Mouse (Mus musculus): ENCODE results near the gene Tmem63a. TPM values are rescaled to one million over a fixed set of nuclear protein-coding genes. Genes with fewer than 3 reads are reported as not detected.

Tmem63a gene
- polyA plus RNA-seq, 1 experiment: 3.6 TPM

DNA sequence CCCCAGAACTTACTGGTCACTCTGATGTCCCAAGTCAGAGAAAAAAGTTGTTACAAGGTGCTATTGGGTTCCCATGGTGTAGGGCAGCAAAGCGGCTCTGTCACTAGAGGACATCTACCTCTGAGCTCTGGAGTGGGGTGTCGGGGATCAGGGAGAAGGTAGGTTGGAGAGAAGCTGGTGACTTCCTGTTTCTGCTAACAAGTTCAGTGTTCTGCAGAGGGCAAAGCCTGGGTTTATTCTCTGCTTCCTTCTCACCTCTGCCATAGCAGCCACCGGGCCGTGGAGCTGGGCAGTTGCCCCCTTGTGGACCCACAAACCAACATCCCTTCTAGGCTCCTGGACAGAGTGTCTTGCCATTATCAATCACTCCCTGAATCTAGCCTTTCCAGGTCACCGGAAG is 29.4 kb upstream of the Tmem63a start:
- Histone ChIP-seq H3K27ac (ENCODE audit: control insufficient read depth, insufficient read depth, low read depth, low read length) (no peak overlapping the region), H3K4me1 (ENCODE audit: control insufficient read depth, insufficient read depth, low read length) (no peaks in the 10 kb centered on the region), H3K27me3 (ENCODE audit: control insufficient read depth, insufficient read depth, low read length) (no peaks in the 10 kb centered on the region), H3K36me3 (ENCODE audit: control insufficient read depth, insufficient read depth, low read length) (no peaks in the 10 kb centered on the region), H3K4me3 (ENCODE audit: control insufficient read depth, low read depth, low read length) (no peak overlapping the region)
- TF ChIP-seq POLR2A (IDR thresholded peaks at IDR 0.05; ENCODE audit: control insufficient read depth, low read depth, low read length) (no peak), CTCF (IDR thresholded peaks at IDR 0.05; ENCODE audit: control insufficient read depth, insufficient read depth, insufficient replicate concordance, low read depth, low read length) (no peak)

DNA sequence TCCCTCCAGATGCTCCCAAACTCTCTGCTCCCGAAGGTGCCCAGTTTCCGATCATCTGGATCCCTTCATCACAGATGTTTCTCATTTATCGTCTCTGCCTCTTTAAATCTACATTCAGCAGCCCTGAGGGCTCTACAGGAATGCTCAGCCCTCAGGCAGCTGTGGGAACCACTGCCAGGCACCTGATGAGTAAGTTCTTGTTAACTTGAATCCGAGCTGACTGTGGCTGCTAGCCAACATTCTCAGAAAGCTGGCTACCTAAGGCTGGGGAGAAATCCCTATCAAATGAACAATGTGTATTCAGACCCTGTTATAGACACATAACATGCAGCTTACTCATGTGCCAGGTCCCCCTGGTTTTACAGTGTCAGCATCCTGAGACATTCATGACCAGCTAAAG is 28.3 kb upstream of the Tmem63a start:
- no peak for TF ChIP-seq CTCF (IDR thresholded peaks at IDR 0.05; ENCODE audit: control insufficient read depth, insufficient read depth, insufficient replicate concordance, low read depth, low read length)
- no peak for TF ChIP-seq POLR2A (IDR thresholded peaks at IDR 0.05; ENCODE audit: control insufficient read depth, low read depth, low read length)
- H3K4me3 ChIP-seq (ENCODE audit: control insufficient read depth, low read depth, low read length): no peak overlapping the region
- no peaks in the 10 kb centered on the region for H3K27me3 ChIP-seq (ENCODE audit: control insufficient read depth, insufficient read depth, low read length)
- H3K27ac ChIP-seq (ENCODE audit: control insufficient read depth, insufficient read depth, low read depth, low read length): no peak overlapping the region
- H3K4me1 ChIP-seq (ENCODE audit: control insufficient read depth, insufficient read depth, low read length): no peaks in the 10 kb centered on the region
- H3K36me3 ChIP-seq (ENCODE audit: control insufficient read depth, insufficient read depth, low read length): no peaks in the 10 kb centered on the region

DNA sequence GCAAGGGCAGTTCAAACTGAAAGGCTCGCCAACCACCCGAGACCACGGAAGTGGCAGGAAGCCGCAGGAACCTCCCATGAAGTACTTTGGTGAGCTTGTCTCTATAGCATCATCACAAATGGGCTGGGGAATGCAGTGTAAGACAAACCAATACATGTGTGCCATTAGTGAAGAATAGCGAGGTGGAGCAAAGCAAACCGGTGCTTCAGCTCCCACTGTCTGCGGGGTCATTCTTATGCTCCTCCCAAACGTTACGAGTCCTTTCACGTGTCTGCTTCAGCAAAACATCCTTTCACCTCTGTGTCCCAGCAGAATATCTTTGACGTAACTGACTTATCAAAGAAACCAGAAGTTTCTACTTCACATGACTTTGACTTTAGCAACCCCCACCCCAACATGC is 25.7 kb upstream of the Tmem63a start:
- H3K4me3 ChIP-seq (ENCODE audit: control insufficient read depth, low read depth, low read length): no peak overlapping the region
- H3K4me1 ChIP-seq (ENCODE audit: control insufficient read depth, insufficient read depth, low read length): no peaks in the 10 kb centered on the region; the same call in 1 of the 2 replicates
- no peaks in the 10 kb centered on the region for H3K27me3 ChIP-seq (ENCODE audit: control insufficient read depth, insufficient read depth, low read length)
- TF ChIP-seq CTCF (IDR thresholded peaks at IDR 0.05; ENCODE audit: control insufficient read depth, insufficient read depth, insufficient replicate concordance, low read depth, low read length): no peak
- no peak for TF ChIP-seq POLR2A (IDR thresholded peaks at IDR 0.05; ENCODE audit: control insufficient read depth, low read depth, low read length)
- H3K36me3 ChIP-seq (ENCODE audit: control insufficient read depth, insufficient read depth, low read length): no peaks in the 10 kb centered on the region
- no peak overlapping the region for H3K27ac ChIP-seq (ENCODE audit: control insufficient read depth, insufficient read depth, low read depth, low read length)

DNA sequence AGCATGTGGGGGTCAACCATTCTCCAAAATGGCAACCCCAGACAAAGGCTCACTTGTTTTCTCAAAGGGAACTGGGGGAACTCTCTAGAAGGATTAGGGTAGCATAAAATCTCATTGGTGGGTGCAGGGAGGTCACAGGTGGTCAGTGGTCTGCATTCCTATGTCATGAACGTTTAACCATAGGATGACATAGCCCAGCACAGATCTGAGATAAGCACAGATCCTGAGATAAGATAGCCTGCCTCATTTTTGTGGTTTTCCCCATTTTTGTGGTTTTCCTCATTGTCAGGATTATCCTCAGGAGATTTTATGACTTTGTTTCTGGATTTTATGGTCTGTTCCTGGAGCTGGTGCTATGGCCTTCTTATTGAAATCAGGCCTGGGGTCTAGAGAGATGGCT is 25.1 kb upstream of the Tmem63a start:
- H3K36me3 ChIP-seq (ENCODE audit: control insufficient read depth, insufficient read depth, low read length): no peaks in the 10 kb centered on the region
- H3K27me3 ChIP-seq (ENCODE audit: control insufficient read depth, insufficient read depth, low read length): no peaks in the 10 kb centered on the region
- H3K4me1 ChIP-seq (ENCODE audit: control insufficient read depth, insufficient read depth, low read length): no peaks in the 10 kb centered on the region; the same call in 1 of the 2 replicates
- H3K27ac ChIP-seq (ENCODE audit: control insufficient read depth, insufficient read depth, low read depth, low read length): no peak overlapping the region
- no peak overlapping the region for H3K4me3 ChIP-seq (ENCODE audit: control insufficient read depth, low read depth, low read length)
- no peak for TF ChIP-seq POLR2A (IDR thresholded peaks at IDR 0.05; ENCODE audit: control insufficient read depth, low read depth, low read length)
- TF ChIP-seq CTCF (IDR thresholded peaks at IDR 0.05; ENCODE audit: control insufficient read depth, insufficient read depth, insufficient replicate concordance, low read depth, low read length): no peak

DNA sequence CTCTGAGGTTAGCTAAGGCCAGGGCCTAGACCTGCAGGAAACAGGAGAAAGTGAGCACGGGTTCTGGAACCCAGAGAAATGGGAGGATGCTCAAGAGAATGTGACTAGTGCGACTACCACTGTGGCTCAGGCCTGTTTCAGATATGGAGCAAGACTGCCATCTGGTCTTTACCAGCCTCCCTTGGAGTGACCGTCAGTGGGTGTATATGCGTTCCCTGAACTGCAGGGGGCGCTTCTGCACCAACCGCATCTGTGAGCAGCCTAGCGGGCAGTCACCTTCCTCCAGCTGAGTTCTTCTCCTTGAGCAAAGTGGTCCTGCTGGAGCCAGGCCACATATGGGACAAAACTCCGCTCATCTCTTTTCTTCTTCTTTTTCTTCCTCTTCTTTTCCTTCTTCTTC is 22.5 kb upstream of the Tmem63a start:
- TF ChIP-seq CTCF (IDR thresholded peaks at IDR 0.05; ENCODE audit: control insufficient read depth, insufficient read depth, insufficient replicate concordance, low read depth, low read length) (peak; percentile 97), POLR2A (IDR thresholded peaks at IDR 0.05; ENCODE audit: control insufficient read depth, low read depth, low read length) (no peak)
- Histone ChIP-seq H3K4me1 (ENCODE audit: control insufficient read depth, insufficient read depth, low read length) (no peaks in the 10 kb centered on the region; the same call in 1 of the 2 replicates), H3K4me3 (ENCODE audit: control insufficient read depth, low read depth, low read length) (no peak overlapping the region), H3K27ac (ENCODE audit: control insufficient read depth, insufficient read depth, low read depth, low read length) (no peak overlapping the region), H3K36me3 (ENCODE audit: control insufficient read depth, insufficient read depth, low read length) (no peaks in the 10 kb centered on the region), H3K27me3 (ENCODE audit: control insufficient read depth, insufficient read depth, low read length) (no peaks in the 10 kb centered on the region)

DNA sequence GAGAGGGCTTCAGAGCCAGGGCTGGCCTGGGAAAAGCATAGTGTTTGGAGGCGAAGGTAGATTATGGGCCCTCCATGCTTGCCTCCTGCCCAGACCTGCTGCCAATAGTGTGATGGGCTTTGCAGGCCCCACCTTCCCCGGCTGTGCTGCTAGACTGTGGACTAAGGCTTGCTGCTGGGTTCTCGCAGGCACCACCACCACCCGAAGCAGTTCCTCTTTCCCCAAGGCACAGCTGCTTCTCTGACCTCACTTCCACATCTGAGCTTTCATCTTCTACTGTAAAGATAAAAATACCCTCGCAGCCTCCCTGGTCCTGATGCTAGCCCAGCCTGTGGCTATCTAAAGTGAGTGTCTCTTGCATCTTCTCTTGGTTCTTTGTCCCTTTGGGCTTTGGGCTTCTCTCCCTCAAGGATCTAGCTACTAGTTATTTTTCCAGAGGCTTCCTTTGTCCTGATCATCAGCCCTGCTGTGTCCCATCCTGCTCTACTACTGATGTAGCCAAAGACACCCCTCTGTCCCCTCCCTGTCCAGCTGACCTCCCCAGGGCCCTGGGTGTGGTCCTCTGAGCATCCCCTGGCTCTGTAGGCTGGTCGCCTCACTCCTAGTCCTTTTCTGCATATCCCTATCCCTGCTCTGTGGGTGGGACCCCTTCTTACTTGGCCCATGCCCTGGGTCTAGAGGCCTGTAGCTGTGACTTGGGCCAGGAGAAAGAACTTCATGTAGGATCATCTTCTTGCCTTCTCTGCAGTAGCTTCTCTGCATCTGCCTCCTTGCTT is 19.7 kb upstream of the Tmem63a start:
- TF ChIP-seq CTCF (IDR thresholded peaks at IDR 0.05; ENCODE audit: control insufficient read depth, insufficient read depth, insufficient replicate concordance, low read depth, low read length) (no peak), POLR2A (IDR thresholded peaks at IDR 0.05; ENCODE audit: control insufficient read depth, low read depth, low read length) (no peak)
- no peak overlapping the region for H3K27ac ChIP-seq (ENCODE audit: control insufficient read depth, insufficient read depth, low read depth, low read length)
- H3K36me3 ChIP-seq (ENCODE audit: control insufficient read depth, insufficient read depth, low read length): no peaks in the 10 kb centered on the region
- peaks cover 3% of the 10 kb centered on the region for H3K4me1 ChIP-seq (ENCODE audit: control insufficient read depth, insufficient read depth, low read length)
- H3K4me3 ChIP-seq (ENCODE audit: control insufficient read depth, low read depth, low read length): no peak overlapping the region
- no peaks in the 10 kb centered on the region for H3K27me3 ChIP-seq (ENCODE audit: control insufficient read depth, insufficient read depth, low read length)

DNA sequence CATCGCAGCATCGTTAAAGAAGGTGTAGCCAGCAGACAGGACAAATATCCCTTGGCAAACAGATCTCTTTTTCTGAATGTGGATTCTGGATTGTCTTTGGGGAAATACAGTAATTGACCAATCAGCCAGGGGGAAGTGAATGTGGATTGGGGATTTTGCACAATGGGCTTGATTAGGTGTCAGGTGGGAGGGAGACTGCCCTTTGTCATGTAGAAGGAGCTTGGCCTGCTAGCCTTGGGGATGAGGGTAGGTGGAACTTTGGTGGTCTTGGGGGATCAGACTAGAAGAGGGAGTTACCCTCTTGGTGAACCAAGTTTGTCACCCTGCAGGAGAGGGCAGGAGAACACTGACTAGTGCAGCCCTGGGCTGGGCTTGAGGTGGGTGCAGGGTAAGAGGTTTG is 17.4 kb upstream of the Tmem63a start:
- no peak overlapping the region; the same call in 1 of the 2 replicates for H3K27ac ChIP-seq (ENCODE audit: control insufficient read depth, insufficient read depth, low read depth, low read length)
- peaks cover 3% of the 10 kb centered on the region for H3K4me1 ChIP-seq (ENCODE audit: control insufficient read depth, insufficient read depth, low read length)
- H3K27me3 ChIP-seq (ENCODE audit: control insufficient read depth, insufficient read depth, low read length): no peaks in the 10 kb centered on the region
- no peak overlapping the region for H3K4me3 ChIP-seq (ENCODE audit: control insufficient read depth, low read depth, low read length)
- no peaks in the 10 kb centered on the region for H3K36me3 ChIP-seq (ENCODE audit: control insufficient read depth, insufficient read depth, low read length)
- TF ChIP-seq POLR2A (IDR thresholded peaks at IDR 0.05; ENCODE audit: control insufficient read depth, low read depth, low read length) (no peak), CTCF (IDR thresholded peaks at IDR 0.05; ENCODE audit: control insufficient read depth, insufficient read depth, insufficient replicate concordance, low read depth, low read length) (no peak)
